Mouse (Mus musculus): Measurements from ENCODE around the gene Gm17651. TPM values are rescaled to one million over a fixed set of nuclear protein-coding genes. Genes with fewer than 3 reads are reported as not detected.
A peak's percentile ranks its signal among the peaks of the same experiment; 100 is the strongest.

The Gm17651 gene
- polyA plus RNA-seq, 1 experiment from 2014 or later = not detected

GRCm38 (mm10) chr3:97648518-97648917 lies 26.0 kb downstream of the Gm17651 start:
- ATAC-seq (ENCODE audit: low FRiP score, low read depth) = no peak
- Histone ChIP-seq H3K4me3 (no peak overlapping the region), H3K27me3 (no peaks in the 10 kb centered on the region), H3K9me3 (no peaks in the 10 kb centered on the region), H3K4me2 (replicated peaks) (no peak overlapping the region), H3K36me3 (no peaks in the 10 kb centered on the region), H3K27ac (no peak overlapping the region), H3K4me1 (no peaks in the 10 kb centered on the region), H3K9ac (no peak overlapping the region)
- whole genome bisulfite sequencing = 45% methylated on average over 1 of the region's 1 CpGs

- H3K27ac ChIP-seq = no peak overlapping the region
These were observed 32.5 kb downstream of the Gm17651 start for GRCm38 (mm10) chr3:97642001-97642400.

GRCm38 (mm10) chr3:97641396-97641795 lies 33.1 kb downstream of the Gm17651 start:
- no peak overlapping the region for H3K4me2 ChIP-seq (replicated peaks)
- H3K4me3 ChIP-seq = no peak overlapping the region
- no peak for ATAC-seq (ENCODE audit: low FRiP score, low read depth)
- H3K9me3 ChIP-seq = no peaks in the 10 kb centered on the region
- H3K27me3 ChIP-seq = no peaks in the 10 kb centered on the region
- H3K4me1 ChIP-seq = no peaks in the 10 kb centered on the region
- no peaks in the 10 kb centered on the region for H3K36me3 ChIP-seq
- no peak overlapping the region for H3K9ac ChIP-seq
- 86% methylated on average over 4 of the region's 4 CpGs for WGBS
- H3K27ac ChIP-seq = no peak overlapping the region

More at GRCm38 (mm10) chr3:97642001-97642400, 32.5 kb downstream of the Gm17651 start:
- no peaks in the 10 kb centered on the region for H3K27me3 ChIP-seq
- 88% methylated on average over 9 of the region's 9 CpGs for WGBS
- no peaks in the 10 kb centered on the region for H3K4me1 ChIP-seq
- no peak for ATAC-seq (ENCODE audit: low FRiP score, low read depth)
- H3K9ac ChIP-seq = no peak overlapping the region
- no peaks in the 10 kb centered on the region for H3K9me3 ChIP-seq
- H3K36me3 ChIP-seq = no peaks in the 10 kb centered on the region
- no peak overlapping the region for H3K4me2 ChIP-seq (replicated peaks)
- H3K4me3 ChIP-seq = no peak overlapping the region

GRCm38 (mm10) chr3:97634288-97634761 lies 40.2 kb downstream of the Gm17651 start:
- Histone ChIP-seq H3K4me1 (peaks cover 9% of the 10 kb centered on the region), H3K4me2 (replicated peaks) (no peak overlapping the region), H3K9ac (no peak overlapping the region), H3K36me3 (no peaks in the 10 kb centered on the region), H3K9me3 (no peaks in the 10 kb centered on the region), H3K27me3 (no peaks in the 10 kb centered on the region), H3K4me3 (no peak overlapping the region), H3K27ac (no peak overlapping the region; the same call in 1 of the 2 replicates)
- 17% methylated on average over 3 of the region's 3 CpGs for WGBS
- ATAC-seq (ENCODE audit: low FRiP score, low read depth) = peak; percentile 66

- H3K4me1 ChIP-seq = peaks cover 14% of the 10 kb centered on the region
- no peaks in the 10 kb centered on the region for H3K27me3 ChIP-seq
- H3K27ac ChIP-seq = no peak overlapping the region
- ATAC-seq (ENCODE audit: low FRiP score, low read depth) = no peak
- no peak overlapping the region for H3K9ac ChIP-seq
- H3K4me3 ChIP-seq = no peak overlapping the region
- 80% methylated on average over 4 of the region's 4 CpGs for WGBS
- H3K36me3 ChIP-seq = no peaks in the 10 kb centered on the region
- no peak overlapping the region for H3K4me2 ChIP-seq (replicated peaks)
- H3K9me3 ChIP-seq = no peaks in the 10 kb centered on the region
These were observed 41.0 kb downstream of the Gm17651 start for GRCm38 (mm10) chr3:97633456-97633855.

GRCm38 (mm10) chr3:97631258-97631860 lies 43.1 kb downstream of the Gm17651 start:
- Histone ChIP-seq H3K36me3 (no peaks in the 10 kb centered on the region), H3K9me3 (no peaks in the 10 kb centered on the region), H3K4me2 (replicated peaks) (no peak overlapping the region), H3K27me3 (no peaks in the 10 kb centered on the region), H3K4me1 (peaks cover 16% of the 10 kb centered on the region), H3K4me3 (no peak overlapping the region), H3K9ac (no peak overlapping the region), H3K27ac (no peak overlapping the region)
- WGBS = 87% methylated on average over 8 of the region's 8 CpGs
- no peak for ATAC-seq (ENCODE audit: low FRiP score, low read depth)

- no peak overlapping the region for H3K9ac ChIP-seq
- no peaks in the 10 kb centered on the region for H3K36me3 ChIP-seq
- no peak overlapping the region for H3K27ac ChIP-seq
- H3K4me2 ChIP-seq (replicated peaks) = no peak overlapping the region
- H3K4me1 ChIP-seq = peaks cover 16% of the 10 kb centered on the region
- no peak for ATAC-seq (ENCODE audit: low FRiP score, low read depth)
- no peaks in the 10 kb centered on the region for H3K27me3 ChIP-seq
- 95% methylated on average over 4 of the region's 4 CpGs for WGBS
- H3K4me3 ChIP-seq = no peak overlapping the region
- no peaks in the 10 kb centered on the region for H3K9me3 ChIP-seq
These were observed 43.7 kb downstream of the Gm17651 start for GRCm38 (mm10) chr3:97630746-97631145.

- H3K9ac ChIP-seq = no peak overlapping the region
- H3K36me3 ChIP-seq = no peaks in the 10 kb centered on the region
- no peaks in the 10 kb centered on the region for H3K27me3 ChIP-seq
- WGBS = 87% methylated on average over 4 of the region's 4 CpGs
- no peak for ATAC-seq (ENCODE audit: low FRiP score, low read depth)
- H3K9me3 ChIP-seq = no peaks in the 10 kb centered on the region
- H3K27ac ChIP-seq = no peak overlapping the region
- no peak overlapping the region for H3K4me3 ChIP-seq
- no peak overlapping the region for H3K4me2 ChIP-seq (replicated peaks)
- peaks cover 16% of the 10 kb centered on the region for H3K4me1 ChIP-seq
These were observed 44.6 kb downstream of the Gm17651 start for GRCm38 (mm10) chr3:97629941-97630340.

GRCm38 (mm10) chr3:97628391-97629001 lies 46.0 kb downstream of the Gm17651 start, which contains the start of gene Fmo5:
Gene Fmo5, plus strand, starts transcription at chr3:97628804.
- Histone ChIP-seq H3K27me3 (no peaks in the 10 kb centered on the region), H3K4me2 (replicated peaks) (peak within 1 kb of the TSS; percentile 65), H3K27ac (no peak within 1 kb of the TSS), H3K9ac (peak within 1 kb of the TSS; percentile 40), H3K9me3 (no peaks in the 10 kb centered on the region), H3K4me3 (peak within 1 kb of the TSS; percentile 43), H3K4me1 (peaks cover 7% of the 10 kb centered on the region; the same call in 1 of the 2 replicates), H3K36me3 (no peaks in the 10 kb centered on the region)
- ATAC-seq (ENCODE audit: low FRiP score, low read depth) = peak; percentile 71; the same call in 1 of the 2 replicates
- 3% methylated on average over 18 of the region's 18 CpGs for WGBS

GRCm38 (mm10) chr3:97627893-97628292 lies 46.6 kb downstream of the Gm17651 start:
- Histone ChIP-seq H3K27me3 (no peaks in the 10 kb centered on the region), H3K4me2 (replicated peaks) (peak overlapping the region; percentile 65), H3K9ac (no peak overlapping the region), H3K9me3 (no peaks in the 10 kb centered on the region), H3K4me1 (peaks cover 7% of the 10 kb centered on the region; the same call in 1 of the 2 replicates), H3K36me3 (no peaks in the 10 kb centered on the region), H3K27ac (no peak overlapping the region), H3K4me3 (peak overlapping the region; percentile 43; the same call in 1 of the 2 replicates)
- 72% methylated on average over 7 of the region's 7 CpGs for WGBS
- no peak for ATAC-seq (ENCODE audit: low FRiP score, low read depth)

- Histone ChIP-seq H3K9ac (no peak overlapping the region), H3K9me3 (no peaks in the 10 kb centered on the region), H3K36me3 (no peaks in the 10 kb centered on the region), H3K27me3 (no peaks in the 10 kb centered on the region), H3K4me2 (replicated peaks) (no peak overlapping the region), H3K4me3 (no peak overlapping the region), H3K4me1 (peaks cover 7% of the 10 kb centered on the region; the same call in 1 of the 2 replicates), H3K27ac (no peak overlapping the region)
- WGBS = 60% methylated on average over 2 of the region's 2 CpGs
- no peak for ATAC-seq (ENCODE audit: low FRiP score, low read depth)
These were observed 49.9 kb downstream of the Gm17651 start for GRCm38 (mm10) chr3:97624611-97625010.

Data from limb, embryonic 13.5 days (tissue).